Mouse (Mus musculus) midbrain, embryonic 11.5 days (tissue): Measurements from ENCODE around the gene Eef1g. TPM values are rescaled to one million over a fixed set of nuclear protein-coding genes. Genes with fewer than 3 reads are reported as not detected.

Source experiments
- ATAC-seq: fragments of 200-750 bp; cut with Nextera tagmentation; 2 replicates; pipeline ENCODE4 v1.8.0; 2017; ENCODE audit warnings: moderate TSS enrichment, moderate library complexity; ENCODE audit not compliant: low FRiP score
- DNase-seq: peaks from one replicate; pipeline ENCODE4 v3.0.0; 2015; ENCODE audit warnings: low spot score; ENCODE audit errors: missing footprints
- H3K27ac ChIP-seq: fragments of 300-500 bp; sonication (generic); 2 replicates; pipeline ENCODE4 v1.5.1; 2014; ENCODE audit warnings: low read depth, low read length
- H3K27me3 ChIP-seq: fragments of 300-500 bp; sonication (generic); 2 replicates; pipeline ENCODE4 v1.6.1; 2014; ENCODE audit warnings: mild to moderate bottlenecking, low read length, moderate library complexity, mixed read lengths; ENCODE audit not compliant: control insufficient read depth, insufficient read depth
- H3K36me3 ChIP-seq: fragments of 300-500 bp; sonication (generic); 2 replicates; pipeline ENCODE4 v1.6.1; 2014; ENCODE audit warnings: mild to moderate bottlenecking, low read length, moderate library complexity, mixed read lengths; ENCODE audit not compliant: control insufficient read depth, insufficient read depth
- H3K4me1 ChIP-seq: fragments of 300-500 bp; sonication (generic); 2 replicates; pipeline ENCODE4 v1.6.1; 2014; ENCODE audit warnings: low read length; ENCODE audit not compliant: control insufficient read depth, insufficient read depth
- H3K4me2 ChIP-seq: fragments of 300-500 bp; sonication (generic); 2 replicates; pipeline ENCODE4 v1.6.1; 2014; ENCODE audit warnings: mild to moderate bottlenecking, moderate library complexity
- H3K4me3 ChIP-seq: fragments of 300-500 bp; sonication (generic); 2 replicates; pipeline ENCODE4 v1.5.1; 2014; ENCODE audit warnings: low read depth, low read length
- H3K9ac ChIP-seq: fragments of 300-500 bp; sonication (generic); 2 replicates; pipeline ENCODE4 v1.6.1; 2014; ENCODE audit warnings: low read length
- H3K9me3 ChIP-seq: fragments of 300-500 bp; sonication (generic); 2 replicates; pipeline ENCODE4 v1.6.1; 2016; ENCODE audit warnings: low read length; ENCODE audit not compliant: control insufficient read depth
- WGBS: fragments of 180-500 bp; shearing (Covaris S2); extraction: QIAGEN DNeasy Blood & Tissue Kit; methylation state at CpG from one replicate; pipeline ENCODE4 v1.1.7; 2014; 5-methylcytosine and 5-hydroxymethylcytosine counted together
- polyA plus RNA-seq: library from polyadenylated mRNA; unstranded; fragments of >200 nt; fragmentation: Nextera tagmentation; extraction: Ambion mirVana; gene quantifications from 2 replicates; pipeline ENCODE4 v1.2.1, GENCODE M21; 2014

Gene Eef1g
- polyA plus RNA-seq, 1 experiment from 2014 or later: 435 TPM

- DNase-seq (peak; percentile 95), ATAC-seq (peak; percentile 66)
- Histone ChIP-seq H3K27me3 (no peaks in the 10 kb centered on the region), H3K9me3 (no peaks in the 10 kb centered on the region), H3K4me1 (peaks cover 15% of the 10 kb centered on the region), H3K9ac (peak overlapping the region; percentile 95), H3K4me2 (peak overlapping the region; percentile 73), H3K27ac (peak overlapping the region; percentile 95), H3K36me3 (peaks cover 12% of the 10 kb centered on the region), H3K4me3 (peak overlapping the region; percentile 98)
- under 1% methylated on average over 44 of the region's 46 CpGs for WGBS
These were observed 24.4 kb upstream of the Eef1g start for GRCm38 (mm10) chr19:8942276-8942964.

GRCm38 (mm10) chr19:8943047-8943446, 23.8 kb upstream of the Eef1g start:
- 79% methylated on average over 2 of the region's 2 CpGs for WGBS
- H3K36me3 ChIP-seq: peaks cover 19% of the 10 kb centered on the region
- H3K4me3 ChIP-seq: peak overlapping the region; percentile 98
- H3K9ac ChIP-seq: peak overlapping the region; percentile 95
- no peaks in the 10 kb centered on the region for H3K27me3 ChIP-seq
- H3K4me1 ChIP-seq: peaks cover 15% of the 10 kb centered on the region
- H3K27ac ChIP-seq: no peak overlapping the region
- H3K4me2 ChIP-seq: peak overlapping the region; percentile 73
- ATAC-seq: no peak
- peak; percentile 82 for DNase-seq
- no peaks in the 10 kb centered on the region for H3K9me3 ChIP-seq

GRCm38 (mm10) chr19:8944062-8944461, 22.8 kb upstream of the Eef1g start:
- WGBS: 83% methylated on average over 5 of the region's 5 CpGs
- no peak overlapping the region for H3K4me3 ChIP-seq
- H3K27ac ChIP-seq: no peak overlapping the region
- peak; percentile 61 for DNase-seq
- peaks cover 15% of the 10 kb centered on the region for H3K4me1 ChIP-seq
- peak overlapping the region; percentile 16 for H3K9ac ChIP-seq
- H3K9me3 ChIP-seq: no peaks in the 10 kb centered on the region
- no peaks in the 10 kb centered on the region for H3K27me3 ChIP-seq
- H3K4me2 ChIP-seq: no peak overlapping the region
- peaks cover 27% of the 10 kb centered on the region for H3K36me3 ChIP-seq
- no peak for ATAC-seq

- Histone ChIP-seq H3K4me1 (peaks cover 15% of the 10 kb centered on the region), H3K27me3 (no peaks in the 10 kb centered on the region), H3K4me2 (0 out of 2 replicates have a peak overlapping the region, but pooled peaks have one; percentile 11), H3K36me3 (peaks cover 30% of the 10 kb centered on the region), H3K4me3 (peak overlapping the region; percentile 4; the same call in 1 of the 2 replicates), H3K27ac (no peak overlapping the region), H3K9me3 (no peaks in the 10 kb centered on the region), H3K9ac (no peak overlapping the region)
- DNase-seq (peak; percentile 94), ATAC-seq (no peak)
- WGBS: 60% methylated on average over 5 of the region's 5 CpGs
These were observed 22.1 kb upstream of the Eef1g start for GRCm38 (mm10) chr19:8944750-8945149.

GRCm38 (mm10) chr19:8945251-8945650, 21.6 kb upstream of the Eef1g start:
- Histone ChIP-seq H3K27ac (no peak overlapping the region), H3K36me3 (peaks cover 32% of the 10 kb centered on the region), H3K9me3 (no peaks in the 10 kb centered on the region), H3K4me1 (peaks cover 15% of the 10 kb centered on the region), H3K9ac (no peak overlapping the region), H3K4me3 (peak overlapping the region; percentile 4; the same call in 1 of the 2 replicates), H3K27me3 (no peaks in the 10 kb centered on the region), H3K4me2 (no peak overlapping the region)
- DNase-seq (peak; percentile 56), ATAC-seq (no peak)
- WGBS: 83% methylated on average over 6 of the region's 6 CpGs

- Histone ChIP-seq H3K9ac (no peak overlapping the region), H3K4me2 (no peak overlapping the region), H3K36me3 (peaks cover 41% of the 10 kb centered on the region), H3K4me1 (peaks cover 9% of the 10 kb centered on the region), H3K4me3 (no peak overlapping the region), H3K27ac (no peak overlapping the region), H3K27me3 (no peaks in the 10 kb centered on the region), H3K9me3 (no peaks in the 10 kb centered on the region)
- DNase-seq: peak; percentile 54
- ATAC-seq: no peak
- WGBS: 95% methylated on average over 7 of the region's 7 CpGs
These were observed 19.9 kb upstream of the Eef1g start for GRCm38 (mm10) chr19:8946929-8947328.

- Histone ChIP-seq H3K9me3 (no peaks in the 10 kb centered on the region), H3K27me3 (no peaks in the 10 kb centered on the region), H3K4me2 (no peak overlapping the region), H3K27ac (no peak overlapping the region), H3K36me3 (peaks cover 36% of the 10 kb centered on the region), H3K4me1 (peaks cover 12% of the 10 kb centered on the region), H3K9ac (no peak overlapping the region), H3K4me3 (no peak overlapping the region)
- no peak for DNase-seq
- WGBS: 93% methylated on average over 5 of the region's 5 CpGs
- ATAC-seq: no peak
These were observed 16.7 kb upstream of the Eef1g start for GRCm38 (mm10) chr19:8950190-8950589.

GRCm38 (mm10) chr19:8952241-8952640, 14.6 kb upstream of the Eef1g start:
- H3K4me1 ChIP-seq: peaks cover 12% of the 10 kb centered on the region
- ATAC-seq: no peak
- no peaks in the 10 kb centered on the region for H3K27me3 ChIP-seq
- no peaks in the 10 kb centered on the region for H3K9me3 ChIP-seq
- H3K36me3 ChIP-seq: peaks cover 33% of the 10 kb centered on the region
- no peak overlapping the region for H3K4me3 ChIP-seq
- H3K9ac ChIP-seq: 0 out of 2 replicates have a peak overlapping the region, but pooled peaks have one; percentile 3
- peak overlapping the region; percentile 71; the same call in 1 of the 2 replicates for H3K27ac ChIP-seq
- H3K4me2 ChIP-seq: no peak overlapping the region
- WGBS: 87% methylated on average over 9 of the region's 9 CpGs
- peak; percentile 88 for DNase-seq

- H3K9me3 ChIP-seq: no peaks in the 10 kb centered on the region
- H3K9ac ChIP-seq: peak within 1 kb of the TSS; percentile 70
- H3K36me3 ChIP-seq: peaks cover 24% of the 10 kb centered on the region
- ATAC-seq: peak; percentile 96
- H3K27ac ChIP-seq: peak within 1 kb of the TSS; percentile 71
- peak within 1 kb of the TSS; percentile 76 for H3K4me3 ChIP-seq
- H3K27me3 ChIP-seq: no peaks in the 10 kb centered on the region
- H3K4me1 ChIP-seq: peaks cover 12% of the 10 kb centered on the region
- peak; percentile 98 for DNase-seq
- 5% methylated on average over 46 of the region's 46 CpGs for WGBS
- H3K4me2 ChIP-seq: peak within 1 kb of the TSS; percentile 86
These were observed 13.5 kb upstream of the Eef1g start, which contains the start of gene Tut1 for GRCm38 (mm10) chr19:8953135-8954039. Gene Tut1, plus strand, starts transcription at chr19:8953847.
